In the genomic region with DNA sequence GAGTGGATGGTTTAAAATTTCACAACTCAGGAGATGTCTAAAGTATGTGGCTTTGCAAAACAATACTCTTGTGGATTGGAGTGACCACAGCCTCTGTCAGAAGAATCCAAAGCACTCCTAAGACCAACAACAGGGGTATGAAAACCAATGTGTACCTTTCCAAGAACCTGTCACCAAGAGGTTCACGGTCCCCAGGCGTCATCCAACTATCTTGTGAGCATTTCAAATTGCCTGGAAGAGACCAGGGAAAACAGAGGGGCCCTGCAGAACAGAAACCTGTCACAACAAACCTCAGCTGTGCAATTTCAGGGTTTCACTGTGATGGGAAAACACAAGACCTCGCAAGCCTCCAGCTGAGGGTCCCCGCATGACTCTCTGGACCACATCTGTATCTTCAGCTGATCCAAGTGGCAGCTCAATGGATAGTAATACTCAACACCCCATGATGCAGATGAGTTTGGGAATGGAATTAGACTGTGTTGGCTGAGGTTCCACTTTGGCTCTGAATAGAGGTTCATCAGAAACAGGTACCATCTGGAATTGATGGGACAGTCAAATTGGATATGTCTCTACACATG, we compare ENCODE assay signal across 29 mouse cellular contexts. TPM values are rescaled to one million over a fixed set of nuclear protein-coding genes. Genes with fewer than 3 reads are reported as not detected.
DNase-seq lines count a peak whose midpoint lies in the region; ATAC-seq and TF ChIP-seq lines count a peak whose summit lies in the region.
"Had no signal": no experiment of that assay in that cellular context is flagged by ENCODE, and none has a peak within 500 bp of the region (broad histone marks: within the 10 kb centered on the region; RNA-seq: fewer than 3 reads in every experiment).

No protein-coding gene starts in this region.

- no peak for TF ChIP-seq CTCF in cerebellum, adult 2 months (IDR thresholded peaks at IDR 0.05; ENCODE audit: borderline replicate concordance, insufficient read depth, low read depth, low read length)

- no peak overlapping the region for H3K4me2 ChIP-seq in heart, embryonic 12.5 days
- no peak overlapping the region for H3K4me2 ChIP-seq in embryonic facial prominence, embryonic 15.5 days (replicated peaks)
- H3K4me2 ChIP-seq: hindbrain, embryonic 12.5 days; neural tube, embryonic 12.5 days had no signal

- H3K4me3 ChIP-seq in cerebellum, adult 2 months (replicated peaks; ENCODE audit: insufficient read depth, low read depth, low read length), result no peak overlapping the region
- no peak overlapping the region for H3K4me3 ChIP-seq in heart, embryonic 12.5 days
- H3K4me3 ChIP-seq in embryonic facial prominence, embryonic 15.5 days (replicated peaks), result no peak overlapping the region
- H3K4me3 ChIP-seq: heart, adult 2 months; hindbrain, embryonic 12.5 days; midbrain, embryonic 10.5 days; myocyte; neural tube, embryonic 12.5 days had no signal

- DNase-seq in cerebellum, postnatal 14 days, result peak; percentile 24 to 31
- no peak for DNase-seq in cerebellum, adult 2 months
- DNase-seq in heart, adult 9 months (ENCODE audit: low spot score in 2 of 2), result peak; percentile 31 to 64
- DNase-seq in 3T3-L1 (ENCODE audit: low read depth, low spot score), result peak; percentile 49
- no peak for DNase-seq in right cerebral cortex, adult 2 months (ENCODE audit: low spot score in 2 of 2)
- DNase-seq: adrenal gland, adult 2 months; adrenal gland, postnatal 36 days; cerebellum, adult 8-10 months; gastrocnemius, postnatal 25 days; kidney, adult 9 months; kidney, postnatal 10 days; layer of hippocampus, postnatal 36 days; liver; lung, adult 2 months; lung, postnatal 14 days; right cerebral cortex, adult 18-20 months; right cerebral cortex, postnatal 4 days; thymus, postnatal 4 days had no signal

- no peaks in the 10 kb centered on the region for H3K36me3 ChIP-seq in heart, embryonic 12.5 days
- H3K36me3 ChIP-seq in embryonic facial prominence, embryonic 15.5 days, result no peaks in the 10 kb centered on the region
- H3K36me3 ChIP-seq: hindbrain, embryonic 12.5 days; midbrain, embryonic 10.5 days; neural tube, embryonic 12.5 days had no signal

- H3K9ac ChIP-seq in heart, embryonic 12.5 days, result no peak overlapping the region
- no peak overlapping the region for H3K9ac ChIP-seq in embryonic facial prominence, embryonic 15.5 days
- H3K9ac ChIP-seq: hindbrain, embryonic 12.5 days; liver, embryonic 14.5 days; neural tube, embryonic 12.5 days had no signal

- no peaks in the 10 kb centered on the region for H3K9me3 ChIP-seq in heart, embryonic 12.5 days (replicated peaks)
- H3K9me3 ChIP-seq in embryonic facial prominence, embryonic 15.5 days (replicated peaks), result no peaks in the 10 kb centered on the region
- H3K9me3 ChIP-seq: hindbrain, embryonic 12.5 days; midbrain, embryonic 10.5 days; neural tube, embryonic 12.5 days had no signal

- H3K27ac ChIP-seq in cerebellum, adult 2 months (ENCODE audit: insufficient read depth, low read length), result no peak overlapping the region
- H3K27ac ChIP-seq in heart, embryonic 12.5 days (ENCODE audit: poor library complexity, severe bottlenecking), result no peak overlapping the region
- no peak overlapping the region for H3K27ac ChIP-seq in embryonic facial prominence, embryonic 15.5 days (replicated peaks)
- H3K27ac ChIP-seq: heart, adult 2 months; hindbrain, embryonic 12.5 days; liver, embryonic 14.5 days; midbrain, embryonic 10.5 days; neural tube, embryonic 12.5 days had no signal

- no peaks in the 10 kb centered on the region for H3K4me1 ChIP-seq in cerebellum, adult 2 months (ENCODE audit: control insufficient read depth, insufficient read depth, low read length)
- peaks cover 8% of the 10 kb centered on the region for H3K4me1 ChIP-seq in heart, embryonic 12.5 days (replicated peaks)
- H3K4me1 ChIP-seq in embryonic facial prominence, embryonic 15.5 days, result peaks cover 15% of the 10 kb centered on the region; the same call in 1 of the 2 replicates

- 35% methylated on average over 4 of the region's 4 CpGs for WGBS in cerebellum, adult 2 months
- WGBS in heart, embryonic 12.5 days, result 80% methylated on average over 4 of the region's 4 CpGs
- WGBS in embryonic facial prominence, embryonic 15.5 days, result 64% methylated on average over 4 of the region's 4 CpGs

- H3K27me3 ChIP-seq in cerebellum, adult 2 months (ENCODE audit: control insufficient read depth, insufficient read depth, low read length), result no peaks in the 10 kb centered on the region
- no peaks in the 10 kb centered on the region for H3K27me3 ChIP-seq in heart, embryonic 12.5 days (replicated peaks)
- no peaks in the 10 kb centered on the region for H3K27me3 ChIP-seq in embryonic facial prominence, embryonic 15.5 days
- H3K27me3 ChIP-seq: hindbrain, embryonic 12.5 days; neural tube, embryonic 12.5 days had no signal

- TF ChIP-seq POLR2A in cerebellum, adult 2 months (IDR thresholded peaks at IDR 0.05; ENCODE audit: borderline replicate concordance, insufficient read depth, low read length), result no peak

- ATAC-seq in heart, embryonic 12.5 days (ENCODE audit: insufficient number of reproducible peaks, low FRiP score), result no peak
- peak; percentile 69; the same call in 1 of the 2 replicates for ATAC-seq in embryonic facial prominence, embryonic 15.5 days (ENCODE audit: insufficient number of reproducible peaks, low FRiP score, low TSS enrichment, low read depth)
- ATAC-seq: forebrain, embryonic 14.5 days; intestine, embryonic 16.5 days; midbrain, embryonic 16.5 days had no signal

RNA-seq across cellular contexts. Expression of gene Gfra1, which starts 32.7 kb away (rescaled TPM):
- 11.9 and 14.1 TPM in 2 replicates for polyA plus RNA-seq in cerebellum, adult 2 months (2012; rRNA removed)
- 6.1 and 6.4 TPM in 2 replicates for polyA plus RNA-seq in heart, embryonic 12.5 days (2016; fragmentation: Nextera tagmentation; extraction: Ambion mirVana)
- polyA plus RNA-seq in embryonic facial prominence, embryonic 15.5 days (2015; fragmentation: Nextera tagmentation; extraction: Ambion mirVana), result 55.4 and 64.7 TPM in 2 replicates

Comparison
In these comparisons a context has a peak if more than half of its experiments do, and no peak if none do; other contexts are left out.
1. DNase-seq: peak in cerebellum, postnatal 14 days (2 of 2), heart, adult 9 months (2 of 2) and 3T3-L1 (single experiment); none in cerebellum, adult 2 months (0 of 2) and right cerebral cortex, adult 2 months (0 of 2).